Mouse (Mus musculus) megakaryocyte, embryonic 14.5 days (primary cell): ENCODE measurements at regions not wholly inside any gene's neighbourhood (a gene's known extent, or its start where the extent isn't known, plus 50 kb on each side); places are given as distances from the start of the nearest gene placed in this dataset.

Experiments used
- H3K27me3 ChIP-seq: replicated peaks from 2 replicates; pipeline ENCODE3; 2012; ENCODE audit warnings: inconsistent platforms
- H3K36me3 ChIP-seq: replicated peaks from 2 replicates; pipeline ENCODE3; 2012; ENCODE audit warnings: low read length, inconsistent platforms, mixed read lengths
- H3K4me1 ChIP-seq: 2 replicates; pipeline ENCODE4 v1.6.1; 2012; ENCODE audit warnings: inconsistent platforms
- H3K4me3 ChIP-seq: replicated peaks from 2 replicates; pipeline ENCODE3; 2012; ENCODE audit warnings: moderate library complexity, mild to moderate bottlenecking, inconsistent platforms
- H3K9me3 ChIP-seq: 2 replicates; pipeline ENCODE4 v1.6.1; 2012; ENCODE audit warnings: inconsistent platforms
- FLI1 ChIP-seq: IDR thresholded peaks from 2 replicates; pipeline ENCODE4 v1.6.1; 2012; ENCODE audit warnings: low read length, inconsistent platforms, mixed read lengths
- GATA1 ChIP-seq: IDR thresholded peaks from 3 replicates; pipeline ENCODE4 v1.6.1; 2012; ENCODE audit warnings: mixed read lengths, low read length, inconsistent platforms, borderline replicate concordance

- Histone ChIP-seq H3K27me3 (no peaks in the 10 kb centered on the region), H3K4me3 (no peak overlapping the region), H3K4me1 (no peaks in the 10 kb centered on the region), H3K36me3 (no peaks in the 10 kb centered on the region), H3K9me3 (no peaks in the 10 kb centered on the region)
- TF ChIP-seq FLI1 = no peak
- TF ChIP-seq GATA1 = no peak
Measured at GRCm38 (mm10) chr2:179064616-179065015, 377.6 kb upstream of the Cdh4 start.

- TF ChIP-seq FLI1 (no peak), GATA1 (no peak)
- no peaks in the 10 kb centered on the region for H3K9me3 ChIP-seq
- H3K27me3 ChIP-seq = no peaks in the 10 kb centered on the region
- no peaks in the 10 kb centered on the region for H3K4me1 ChIP-seq
- H3K36me3 ChIP-seq = no peaks in the 10 kb centered on the region
- no peak overlapping the region for H3K4me3 ChIP-seq
Measured at GRCm38 (mm10) chr2:179069520-179069919, 372.7 kb upstream of the Cdh4 start.

DNA sequence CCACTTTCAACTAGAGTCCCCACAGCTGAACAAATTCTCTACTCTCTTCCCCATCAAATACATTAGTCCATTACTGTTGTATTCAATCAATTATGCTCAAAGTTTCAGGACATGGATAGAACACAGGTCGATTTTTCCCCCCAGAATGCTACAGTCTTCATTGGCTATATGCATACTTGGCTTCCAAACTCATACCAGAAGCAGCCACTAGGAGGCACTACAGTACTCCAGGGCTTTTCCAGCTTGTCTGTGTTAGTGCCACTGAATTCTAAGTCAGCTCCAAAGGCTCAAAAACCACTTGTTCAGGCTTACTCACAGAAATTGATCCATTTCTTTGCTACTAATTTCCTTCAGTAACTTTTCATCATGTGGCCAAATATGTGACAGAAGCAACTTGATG lies 371.9 kb upstream of the Cdh4 start:
- Histone ChIP-seq H3K9me3 (no peaks in the 10 kb centered on the region), H3K4me1 (no peaks in the 10 kb centered on the region), H3K27me3 (no peaks in the 10 kb centered on the region), H3K36me3 (no peaks in the 10 kb centered on the region), H3K4me3 (no peak overlapping the region)
- no peak for TF ChIP-seq GATA1
- no peak for TF ChIP-seq FLI1

- Histone ChIP-seq H3K9me3 (peaks cover 18% of the 10 kb centered on the region), H3K36me3 (no peaks in the 10 kb centered on the region), H3K4me1 (peaks cover 11% of the 10 kb centered on the region), H3K27me3 (no peaks in the 10 kb centered on the region), H3K4me3 (peak overlapping the region; percentile 29)
- TF ChIP-seq GATA1 = no peak
- TF ChIP-seq FLI1 = no peak
Measured at GRCm38 (mm10) chr2:179080462-179081274, 361.6 kb upstream of the Cdh4 start.

GRCm38 (mm10) chr2:179086915-179087314 lies 355.3 kb upstream of the Cdh4 start:
- Histone ChIP-seq H3K27me3 (no peaks in the 10 kb centered on the region), H3K36me3 (no peaks in the 10 kb centered on the region), H3K9me3 (peaks cover 43% of the 10 kb centered on the region), H3K4me3 (no peak overlapping the region), H3K4me1 (no peaks in the 10 kb centered on the region; the same call in 1 of the 2 replicates)
- no peak for TF ChIP-seq GATA1
- no peak for TF ChIP-seq FLI1

DNA sequence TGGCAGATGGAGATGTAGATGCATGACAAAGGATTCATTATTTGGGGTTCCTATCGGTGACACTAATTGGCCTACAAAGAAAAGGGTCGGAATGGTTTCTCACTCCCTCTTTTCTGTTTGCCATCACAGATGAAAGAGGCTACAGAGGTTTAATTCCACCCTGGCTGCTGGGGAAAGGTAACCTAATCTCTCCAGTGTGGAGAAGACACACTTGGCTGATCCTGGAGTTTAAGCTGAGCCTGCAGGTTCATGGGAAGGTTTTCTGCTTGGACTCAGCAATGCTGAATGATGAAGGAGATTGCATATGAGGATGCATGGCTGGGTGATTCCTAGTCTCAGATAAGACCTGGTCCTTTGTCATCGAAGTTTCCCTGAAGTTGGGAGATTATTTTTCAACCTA lies 350.8 kb upstream of the Cdh4 start:
- Histone ChIP-seq H3K36me3 (no peaks in the 10 kb centered on the region), H3K4me3 (no peak overlapping the region), H3K4me1 (no peaks in the 10 kb centered on the region), H3K9me3 (peaks cover 50% of the 10 kb centered on the region), H3K27me3 (no peaks in the 10 kb centered on the region)
- TF ChIP-seq GATA1 = no peak
- TF ChIP-seq FLI1 = no peak

- no peaks in the 10 kb centered on the region for H3K27me3 ChIP-seq
- no peak overlapping the region for H3K4me3 ChIP-seq
- H3K36me3 ChIP-seq = no peaks in the 10 kb centered on the region
- H3K4me1 ChIP-seq = no peaks in the 10 kb centered on the region; the same call in 1 of the 2 replicates
- H3K9me3 ChIP-seq = peaks cover 42% of the 10 kb centered on the region
- TF ChIP-seq GATA1 = no peak
- no peak for TF ChIP-seq FLI1
Measured at GRCm38 (mm10) chr2:179093996-179094395, 348.2 kb upstream of the Cdh4 start.

DNA sequence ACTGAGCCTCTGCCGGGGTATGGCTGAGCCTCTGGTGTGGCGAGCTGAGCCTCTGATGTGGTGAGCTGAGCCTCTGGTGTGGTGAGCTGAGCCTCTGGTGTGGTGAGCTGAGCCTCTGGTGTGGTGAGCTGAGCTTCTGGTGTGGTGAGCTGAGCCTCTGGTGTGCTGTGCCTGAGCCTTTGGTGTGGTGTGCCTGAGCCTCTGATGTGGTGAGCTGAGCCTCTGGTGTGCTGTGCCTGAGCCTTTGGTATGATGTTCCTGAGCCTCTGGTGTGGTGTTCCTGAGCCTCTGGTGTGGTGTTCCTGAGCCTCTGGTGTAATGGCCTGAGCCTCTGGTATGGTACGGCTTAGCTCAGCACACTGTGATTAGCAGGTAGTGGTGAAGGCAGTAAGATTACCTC lies 346.2 kb upstream of the Cdh4 start:
- H3K4me1 ChIP-seq = no peaks in the 10 kb centered on the region; the same call in 1 of the 2 replicates
- H3K9me3 ChIP-seq = peaks cover 54% of the 10 kb centered on the region
- no peaks in the 10 kb centered on the region for H3K27me3 ChIP-seq
- no peak for TF ChIP-seq GATA1
- no peak for TF ChIP-seq FLI1
- no peaks in the 10 kb centered on the region for H3K36me3 ChIP-seq
- no peak overlapping the region for H3K4me3 ChIP-seq

DNA sequence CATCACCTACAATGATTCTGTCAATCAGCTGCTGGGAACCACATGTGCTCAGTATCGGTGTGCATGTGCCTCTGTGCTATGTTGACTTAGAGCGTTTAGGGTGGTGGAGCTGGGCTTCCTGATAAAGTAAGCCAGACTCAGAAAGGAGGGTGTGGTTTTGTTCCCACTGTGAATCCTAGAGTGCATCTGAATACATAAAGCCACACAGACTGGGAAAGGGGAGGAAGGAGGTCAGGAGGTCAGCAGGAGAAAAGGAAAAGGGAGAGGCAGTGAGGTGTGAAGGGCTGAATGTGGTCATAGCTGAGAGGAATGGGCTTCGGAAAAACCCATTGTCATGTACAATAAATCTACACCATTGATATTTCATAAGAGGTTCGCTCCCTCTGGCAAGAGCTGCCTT lies 345.4 kb upstream of the Cdh4 start:
- TF ChIP-seq GATA1 (no peak), FLI1 (no peak)
- Histone ChIP-seq H3K4me1 (no peaks in the 10 kb centered on the region; the same call in 1 of the 2 replicates), H3K36me3 (no peaks in the 10 kb centered on the region), H3K27me3 (no peaks in the 10 kb centered on the region), H3K4me3 (peak overlapping the region; percentile 40), H3K9me3 (peaks cover 48% of the 10 kb centered on the region)

GRCm38 (mm10) chr2:179099783-179100182 lies 342.4 kb upstream of the Cdh4 start:
- no peak for TF ChIP-seq GATA1
- no peak for TF ChIP-seq FLI1
- H3K4me1 ChIP-seq = peaks cover 4% of the 10 kb centered on the region; the same call in 1 of the 2 replicates
- H3K36me3 ChIP-seq = no peaks in the 10 kb centered on the region
- H3K9me3 ChIP-seq = peaks cover 48% of the 10 kb centered on the region
- H3K4me3 ChIP-seq = no peak overlapping the region
- H3K27me3 ChIP-seq = no peaks in the 10 kb centered on the region

- no peaks in the 10 kb centered on the region for H3K36me3 ChIP-seq
- H3K9me3 ChIP-seq = peaks cover 45% of the 10 kb centered on the region
- no peak for TF ChIP-seq FLI1
- TF ChIP-seq GATA1 = no peak
- no peaks in the 10 kb centered on the region for H3K27me3 ChIP-seq
- no peak overlapping the region for H3K4me3 ChIP-seq
- H3K4me1 ChIP-seq = peaks cover 7% of the 10 kb centered on the region; the same call in 1 of the 2 replicates
Measured at GRCm38 (mm10) chr2:179103114-179103513, 339.1 kb upstream of the Cdh4 start.
